Mouse (Mus musculus) ES-CJ7 (cell line): ENCODE measurements around the gene Nt5c2.
A peak's percentile ranks its signal among the peaks of the same experiment; 100 is the strongest.
"Not testable (repeated sequence)": the region's sequence is repeated elsewhere in the genome, so short reads cannot be mapped to it uniquely, and the experiment has no call there.

Experiments
- DNase-seq: peaks from one replicate; pipeline ENCODE4 v3.0.0; 2011; ENCODE audit warnings: low read depth, low spot score

Gene Nt5c2

GRCm38 (mm10) chr19:47016487-47016886 lies 1.5 kb upstream of the Nt5c2 start:
- DNase-seq, result peak; percentile 86

- no peak for DNase-seq
Measured at GRCm38 (mm10) chr19:47015965-47016364, 1.0 kb upstream of the Nt5c2 start.

- DNase-seq, result no peak
Measured at GRCm38 (mm10) chr19:47015396-47015795, 443 bp upstream of the Nt5c2 start.

GRCm38 (mm10) chr19:47014159-47014446 lies 850 bp downstream of the Nt5c2 start:
- no peak for DNase-seq

GRCm38 (mm10) chr19:47013340-47014158 lies 1.4 kb downstream of the Nt5c2 start:
- no peak for DNase-seq

GRCm38 (mm10) chr19:47012521-47013130 lies 2.3 kb downstream of the Nt5c2 start:
- DNase-seq, result peak; percentile 75

GRCm38 (mm10) chr19:47009943-47010342 lies 5.0 kb downstream of the Nt5c2 start:
- no peak for DNase-seq

- no peak for DNase-seq
Measured at GRCm38 (mm10) chr19:47009420-47009819, 5.5 kb downstream of the Nt5c2 start.

GRCm38 (mm10) chr19:47006321-47006720 lies 8.6 kb downstream of the Nt5c2 start:
- DNase-seq, result peak; percentile 64

GRCm38 (mm10) chr19:47005873-47006272 lies 9.1 kb downstream of the Nt5c2 start:
- no peak for DNase-seq

- no peak for DNase-seq
Measured at GRCm38 (mm10) chr19:47003742-47004511, 11.0 kb downstream of the Nt5c2 start.

- DNase-seq, result not testable (repeated sequence)
Measured at GRCm38 (mm10) chr19:47000357-47000756, 14.6 kb downstream of the Nt5c2 start.

- DNase-seq, result no peak
Measured at GRCm38 (mm10) chr19:46999753-47000152, 15.2 kb downstream of the Nt5c2 start.

GRCm38 (mm10) chr19:46998953-46999352 lies 16.0 kb downstream of the Nt5c2 start:
- no peak for DNase-seq

- DNase-seq, result no peak
Measured at GRCm38 (mm10) chr19:46998168-46998870, 16.6 kb downstream of the Nt5c2 start.

- DNase-seq, result no peak
Measured at GRCm38 (mm10) chr19:46996095-46996494, 18.9 kb downstream of the Nt5c2 start.

- not testable (repeated sequence) for DNase-seq
Measured at GRCm38 (mm10) chr19:46992329-46992728, 22.6 kb downstream of the Nt5c2 start.

GRCm38 (mm10) chr19:46991145-46991544 lies 23.8 kb downstream of the Nt5c2 start:
- peak; percentile 83 for DNase-seq

- not testable (repeated sequence) for DNase-seq
Measured at GRCm38 (mm10) chr19:46990625-46991024, 24.3 kb downstream of the Nt5c2 start.

GRCm38 (mm10) chr19:46990153-46990518 lies 24.8 kb downstream of the Nt5c2 start:
- no peak for DNase-seq

GRCm38 (mm10) chr19:46989479-46990152 lies 25.3 kb downstream of the Nt5c2 start:
- DNase-seq, result no peak
